Mouse (Mus musculus): Measurements from ENCODE around the gene Rps21.

DNA sequence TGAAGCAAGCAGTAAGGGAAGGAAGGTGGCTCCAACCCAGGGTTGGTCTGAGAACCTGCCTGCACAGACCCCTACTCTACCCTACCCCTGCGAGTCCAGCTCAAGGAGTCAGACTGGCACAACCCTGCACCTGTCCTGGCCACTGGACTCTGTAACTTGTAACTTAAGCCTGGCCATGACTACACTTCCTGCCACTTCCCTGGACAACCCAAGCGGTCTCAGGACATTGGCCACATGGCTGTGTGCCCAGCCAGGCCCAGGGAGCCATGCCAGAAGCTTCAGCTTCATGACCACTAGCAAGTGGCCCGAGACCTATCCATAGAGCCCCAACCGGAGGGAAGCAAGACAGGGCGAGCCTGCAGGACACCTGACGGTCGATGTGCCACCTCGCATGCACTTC is 39.6 kb upstream of the Rps21 start:
- TF ChIP-seq GATA1 (IDR thresholded peaks at IDR 0.05; ENCODE audit: low read length) (no peak), TAL1 (IDR thresholded peaks at IDR 0.05; ENCODE audit: low read length) (no peak)
